Mouse (Mus musculus) MEL (cell line): Measurements from ENCODE around the gene OR5BS1P. TPM values are rescaled to one million over a fixed set of nuclear protein-coding genes. Genes with fewer than 3 reads are reported as not detected.
A peak's percentile ranks its signal among the peaks of the same experiment; 100 is the strongest.

ENCODE experiments used
- DNase-seq: peaks from one replicate; pipeline ENCODE4 v3.0.0; 2011; ENCODE audit warnings: low read depth, low spot score
- H3K27ac ChIP-seq: 2 replicates; pipeline ENCODE4 v1.5.1; 2012; ENCODE audit warnings: low read depth, mild to moderate bottlenecking, control low read depth, low read length, moderate library complexity; ENCODE audit not compliant: control insufficient read depth
- H3K27me3 ChIP-seq, 2 experiments: fragments of 150-350 bp in 1 of 2; sonication (generic) in 1 of 2; 2 replicates each; pipeline ENCODE4 v1.6.1; 2012; ENCODE audit warnings: low read length in 2 of 2, mild to moderate bottlenecking in 2 of 2, improper control_type of control experiment in 1 of 2, moderate library complexity in 1 of 2; ENCODE audit not compliant: insufficient read depth in 2 of 2, control insufficient read depth in 1 of 2
- H3K36me3 ChIP-seq, 2 experiments: 2 replicates each; pipeline ENCODE4 v1.6.1; 2012 to 2014; ENCODE audit warnings: low read length in 2 of 2, improper control_type of control experiment in 1 of 2, inconsistent platforms in 1 of 2, mild to moderate bottlenecking in 1 of 2; ENCODE audit not compliant: insufficient read depth in 2 of 2, control insufficient read depth in 1 of 2
- H3K4me1 ChIP-seq, 2 experiments: fragments of 150-350 bp in 1 of 2; sonication (generic) in 1 of 2; 2 replicates each; pipeline ENCODE4 v1.6.1; 2012; ENCODE audit warnings: low read length in 2 of 2, improper control_type of control experiment in 1 of 2, mild to moderate bottlenecking in 1 of 2; ENCODE audit not compliant: insufficient read depth in 2 of 2, control insufficient read depth in 1 of 2
- H3K4me3 ChIP-seq, 2 experiments: fragments of 150-350 bp in 1 of 2; sonication (generic) in 1 of 2; 2 replicates each; pipeline ENCODE4 v1.5.1; 2012; ENCODE audit warnings: low read depth in 2 of 2, low read length in 2 of 2, mild to moderate bottlenecking in 2 of 2, moderate library complexity in 2 of 2, control low read depth in 1 of 2, improper control_type of control experiment in 1 of 2; ENCODE audit not compliant: control insufficient read depth in 1 of 2, insufficient read depth in 1 of 2
- H3K79me2 ChIP-seq: 2 replicates; pipeline ENCODE4 v1.6.1; 2012; ENCODE audit warnings: mild to moderate bottlenecking, low read length, moderate library complexity; ENCODE audit not compliant: control insufficient read depth, poor library complexity, insufficient read depth
- H3K9ac ChIP-seq: 2 replicates; pipeline ENCODE4 v1.6.1; 2012; ENCODE audit warnings: low read depth, mild to moderate bottlenecking, control low read depth, low read length, moderate library complexity; ENCODE audit not compliant: control insufficient read depth, poor library complexity, severe bottlenecking
- H3K9me3 ChIP-seq: fragments of 150-350 bp; sonication (generic); replicated peaks from 2 replicates; pipeline ENCODE4 v1.6.1; 2012; ENCODE audit warnings: mild to moderate bottlenecking, low read length, improper control_type of control experiment, moderate library complexity; ENCODE audit not compliant: insufficient read depth
- BHLHE40 ChIP-seq: IDR thresholded peaks from 2 replicates; pipeline ENCODE4 v1.6.1; 2012; ENCODE audit warnings: low read depth, mild to moderate bottlenecking, inconsistent platforms, low read length, improper control_type of control experiment, borderline replicate concordance
- CHD1 ChIP-seq: IDR thresholded peaks from 2 replicates; pipeline ENCODE4 v1.6.1; 2012; ENCODE audit warnings: low read depth, mild to moderate bottlenecking, inconsistent platforms, low read length, improper control_type of control experiment
- CHD2 ChIP-seq: IDR thresholded peaks from 2 replicates; pipeline ENCODE4 v1.6.1; 2011; ENCODE audit warnings: low read length, improper control_type of control experiment
- CTCF ChIP-seq, 3 experiments: IDR thresholded peaks in 2 of 3; conservative IDR thresholded peaks in 1 of 3; 2 replicates each; pipeline ENCODE4 v1.5.1; 2011 to 2012; ENCODE audit warnings: low read length in 3 of 3, low read depth in 2 of 3, mild to moderate bottlenecking in 2 of 3, improper control_type of control experiment in 1 of 3, inconsistent platforms in 1 of 3, mixed read lengths in 1 of 3, moderate library complexity in 1 of 3; ENCODE audit not compliant: control insufficient read depth in 1 of 3, insufficient read depth in 1 of 3, poor library complexity in 1 of 3, severe bottlenecking in 1 of 3
- E2F4 ChIP-seq: IDR thresholded peaks from 2 replicates; pipeline ENCODE4 v1.6.1; 2011; ENCODE audit warnings: low read depth, low read length, improper control_type of control experiment, borderline replicate concordance
- ELF1 ChIP-seq: IDR thresholded peaks from 2 replicates; pipeline ENCODE4 v1.6.1; 2014; ENCODE audit warnings: low read depth, mild to moderate bottlenecking, inconsistent platforms, low read length, improper control_type of control experiment, moderate library complexity
- EP300 ChIP-seq, 2 experiments: IDR thresholded peaks; 2 replicates each; pipeline ENCODE4 v1.6.1; 2011; ENCODE audit warnings: improper control_type of control experiment in 2 of 2, low read length in 2 of 2, low read depth in 1 of 2, mild to moderate bottlenecking in 1 of 2
- ETS1 ChIP-seq: IDR thresholded peaks from 2 replicates; pipeline ENCODE4 v1.6.1; 2012; ENCODE audit warnings: low read depth, mild to moderate bottlenecking, inconsistent platforms, low read length, improper control_type of control experiment, moderate library complexity
- GABPA ChIP-seq: IDR thresholded peaks from 2 replicates; pipeline ENCODE4 v1.6.1; 2012; ENCODE audit warnings: low read depth, mild to moderate bottlenecking, inconsistent platforms, low read length, improper control_type of control experiment, moderate library complexity
- GATA1 ChIP-seq: IDR thresholded peaks from 2 replicates; pipeline ENCODE4 v1.6.1; 2011; ENCODE audit warnings: low read depth, low read length, improper control_type of control experiment
- HCFC1 ChIP-seq: IDR thresholded peaks from 2 replicates; pipeline ENCODE4 v1.6.1; 2012; ENCODE audit warnings: low read depth, mild to moderate bottlenecking, inconsistent platforms, low read length, improper control_type of control experiment, moderate library complexity
- JUND ChIP-seq: IDR thresholded peaks from 2 replicates; pipeline ENCODE4 v1.6.1; 2011; ENCODE audit warnings: low read depth, mild to moderate bottlenecking, improper control_type of control experiment, low read length
- KAT2A ChIP-seq: conservative IDR thresholded peaks from 2 replicates; pipeline ENCODE4 v1.6.1; 2012; ENCODE audit warnings: low read depth, low read length, improper control_type of control experiment, inconsistent platforms
- MAFK ChIP-seq: IDR thresholded peaks from 2 replicates; pipeline ENCODE4 v1.6.1; 2011; ENCODE audit warnings: low read depth, mild to moderate bottlenecking, low read length, improper control_type of control experiment, borderline replicate concordance
- MAX ChIP-seq: IDR thresholded peaks from 2 replicates; pipeline ENCODE4 v1.6.1; 2011; ENCODE audit warnings: low read length, improper control_type of control experiment
- MAZ ChIP-seq: IDR thresholded peaks from 2 replicates; pipeline ENCODE4 v1.6.1; 2012; ENCODE audit warnings: low read depth, mild to moderate bottlenecking, inconsistent platforms, low read length, improper control_type of control experiment
- MEF2A ChIP-seq: IDR thresholded peaks from 2 replicates; pipeline ENCODE4 v1.6.1; 2014; ENCODE audit warnings: low read depth, mild to moderate bottlenecking, inconsistent platforms, low read length, improper control_type of control experiment; ENCODE audit not compliant: poor library complexity, insufficient replicate concordance, severe bottlenecking; ENCODE audit errors: extremely low read depth
- MXI1 ChIP-seq: IDR thresholded peaks from 2 replicates; pipeline ENCODE4 v1.6.1; 2011; ENCODE audit warnings: mild to moderate bottlenecking, low read depth, low read length, improper control_type of control experiment
- MYB ChIP-seq: IDR thresholded peaks from 2 replicates; pipeline ENCODE4 v1.6.1; 2011; ENCODE audit warnings: mild to moderate bottlenecking, low read depth, low read length, improper control_type of control experiment
- MYC ChIP-seq: IDR thresholded peaks from 2 replicates; pipeline ENCODE4 v1.6.1; 2011; ENCODE audit warnings: low read depth, mild to moderate bottlenecking, low read length, improper control_type of control experiment, moderate library complexity
- NELFE ChIP-seq: IDR thresholded peaks from 2 replicates; pipeline ENCODE4 v1.6.1; 2011; ENCODE audit warnings: low read depth, low read length, improper control_type of control experiment
- NRF1 ChIP-seq: IDR thresholded peaks from 2 replicates; pipeline ENCODE4 v1.6.1; 2014; ENCODE audit warnings: low read depth, mild to moderate bottlenecking, inconsistent platforms, low read length, improper control_type of control experiment, moderate library complexity; ENCODE audit not compliant: poor library complexity, insufficient read depth, severe bottlenecking
- POLR2A ChIP-seq, 2 experiments: IDR thresholded peaks; 2 replicates each; pipeline ENCODE4 v1.6.1; 2011 to 2012; ENCODE audit warnings: low read length in 2 of 2, mild to moderate bottlenecking in 2 of 2, control low read depth in 1 of 2, improper control_type of control experiment in 1 of 2, low read depth in 1 of 2, moderate library complexity in 1 of 2; ENCODE audit not compliant: control insufficient read depth in 1 of 2, insufficient read depth in 1 of 2, poor library complexity in 1 of 2
- POLR2AphosphoS2 ChIP-seq: IDR thresholded peaks from 2 replicates; pipeline ENCODE4 v1.6.1; 2011; ENCODE audit warnings: low read length, improper control_type of control experiment
- POLR2AphosphoS5 ChIP-seq: IDR thresholded peaks from 2 replicates; pipeline ENCODE4 v1.6.1; 2012; ENCODE audit warnings: low read depth, borderline replicate concordance, mild to moderate bottlenecking, inconsistent platforms, low read length, moderate library complexity, mixed read lengths
- RAD21 ChIP-seq: IDR thresholded peaks from 2 replicates; pipeline ENCODE4 v1.6.1; 2011; ENCODE audit warnings: mild to moderate bottlenecking, low read depth, low read length, improper control_type of control experiment
- RCOR1 ChIP-seq: IDR thresholded peaks from 2 replicates; pipeline ENCODE4 v1.6.1; 2012; ENCODE audit warnings: low read depth, mild to moderate bottlenecking, inconsistent platforms, low read length, improper control_type of control experiment
- SIN3A ChIP-seq: IDR thresholded peaks from 2 replicates; pipeline ENCODE4 v1.6.1; 2012; ENCODE audit warnings: low read length, improper control_type of control experiment, inconsistent platforms
- SMC3 ChIP-seq: IDR thresholded peaks from 2 replicates; pipeline ENCODE4 v1.6.1; 2011; ENCODE audit warnings: low read depth, low read length, improper control_type of control experiment
- TAL1 ChIP-seq: IDR thresholded peaks from 2 replicates; pipeline ENCODE4 v1.6.1; 2012; ENCODE audit warnings: mild to moderate bottlenecking, inconsistent platforms, low read length, moderate library complexity, mixed read lengths
- TBP ChIP-seq: IDR thresholded peaks from 2 replicates; pipeline ENCODE4 v1.8.0; 2011; ENCODE audit warnings: low read depth, low read length, improper control_type of control experiment
- TCF12 ChIP-seq: IDR thresholded peaks from 2 replicates; pipeline ENCODE4 v1.6.1; 2014; ENCODE audit warnings: low read depth, mild to moderate bottlenecking, inconsistent platforms, low read length, improper control_type of control experiment, moderate library complexity
- UBTF ChIP-seq: IDR thresholded peaks from 2 replicates; pipeline ENCODE4 v1.6.1; 2012; ENCODE audit warnings: low read depth, mild to moderate bottlenecking, inconsistent platforms, low read length, improper control_type of control experiment, moderate library complexity, borderline replicate concordance; ENCODE audit not compliant: insufficient read depth
- USF1 ChIP-seq: IDR thresholded peaks from 2 replicates; pipeline ENCODE4 v1.6.1; 2014; ENCODE audit warnings: low read depth, mild to moderate bottlenecking, inconsistent platforms, low read length, improper control_type of control experiment, moderate library complexity
- USF2 ChIP-seq, 2 experiments: IDR thresholded peaks; 2 replicates each; pipeline ENCODE4 v1.6.1; 2011 to 2012; ENCODE audit warnings: improper control_type of control experiment in 2 of 2, low read length in 2 of 2, borderline replicate concordance in 1 of 2, inconsistent platforms in 1 of 2, low read depth in 1 of 2, mild to moderate bottlenecking in 1 of 2; ENCODE audit not compliant: insufficient read depth in 1 of 2
- ZC3H11A ChIP-seq: IDR thresholded peaks from 2 replicates; pipeline ENCODE4 v1.6.1; 2012; ENCODE audit warnings: low read depth, mild to moderate bottlenecking, inconsistent platforms, low read length, improper control_type of control experiment
- ZKSCAN1 ChIP-seq: IDR thresholded peaks from 2 replicates; pipeline ENCODE4 v1.6.1; 2012; ENCODE audit warnings: low read depth, mild to moderate bottlenecking, inconsistent platforms, low read length, improper control_type of control experiment, moderate library complexity
- ZNF384 ChIP-seq: IDR thresholded peaks from 2 replicates; pipeline ENCODE4 v1.6.1; 2012; ENCODE audit warnings: low read depth, mild to moderate bottlenecking, inconsistent platforms, low read length, improper control_type of control experiment
- polyA plus RNA-seq, 2 experiments: library from polyadenylated mRNA; stranded (reverse) in 1 of 2; unstranded in 1 of 2; fragments of >175 nt in 1 of 2; fragments of >200 nt in 1 of 2; gene quantifications; 2 replicates each; pipeline versions ENCODE4 v1.2.1 to v1.2.4; 2012; ENCODE audit warnings: low replicate concordance in 2 of 2, low read depth in 1 of 2; ENCODE audit not compliant: insufficient read length in 2 of 2, insufficient read depth in 1 of 2, missing spikeins in 1 of 2
- total RNA-seq: library from RNA; depleted of rRNA; stranded (reverse); fragments of 300-350 nt; gene quantifications from 2 replicates; pipeline ENCODE4 v1.2.3, GENCODE M21; 2012

OR5BS1P gene
- total and polyA plus RNA-seq, 3 experiments = 0.04 TPM; not detected in 2

- H3K27ac ChIP-seq = no peak overlapping the region
- peak; percentile 68 for DNase-seq
- H3K27me3 ChIP-seq = no peaks in the 10 kb centered on the region
- H3K9ac ChIP-seq = no peak overlapping the region
- peaks cover 12 to 30% of the 10 kb centered on the region in 2 experiments for H3K4me1 ChIP-seq
- H3K36me3 ChIP-seq = peaks cover 3 to 15% of the 10 kb centered on the region in 2 experiments; a peak in 2 of 4 replicates
- no peaks in the 10 kb centered on the region; the same call in 1 of the 2 replicates for H3K79me2 ChIP-seq
- H3K9me3 ChIP-seq = no peaks in the 10 kb centered on the region
- no peak overlapping the region for H3K4me3 ChIP-seq
- peak; percentile 41; the same call in 1 of the 2 replicates for TF ChIP-seq ETS1
- TF ChIP-seq GABPA = no peak
- no peak for TF ChIP-seq CHD1
- no peak for TF ChIP-seq HCFC1
- no peak for TF ChIP-seq TBP
- TF ChIP-seq RAD21 = no peak
- TF ChIP-seq EP300 (IDR thresholded peaks at IDR 0.05; ENCODE audit: low read depth in 1 of 2, low read length in 2 of 2) = peak in 1 of 2 experiments; percentile 32; a peak in 1 of 4 replicates
- TF ChIP-seq GATA1 = no peak
- peak; percentile 34; the same call in 1 of the 2 replicates for TF ChIP-seq RCOR1
- TF ChIP-seq POLR2AphosphoS5 = no peak
- no peak for TF ChIP-seq SIN3A
- TF ChIP-seq NELFE = no peak
- no peak for TF ChIP-seq POLR2A (IDR thresholded peaks at IDR 0.05; ENCODE audit: control insufficient read depth in 1 of 2, insufficient read depth in 1 of 2, low read depth in 1 of 2, low read length in 2 of 2, poor library complexity in 1 of 2)
- no peak for TF ChIP-seq CTCF (IDR thresholded peaks at IDR 0.05 in 2 of 3, conservative IDR thresholded peaks at IDR 0.05 in 1 of 3; ENCODE audit: control insufficient read depth in 1 of 3, insufficient read depth in 1 of 3, low read depth in 2 of 3, low read length in 3 of 3, poor library complexity in 1 of 3, severe bottlenecking in 1 of 3)
- no peak for TF ChIP-seq MEF2A
- TF ChIP-seq MYB = no peak
- no peak for TF ChIP-seq MAZ
- TF ChIP-seq POLR2AphosphoS2 = no peak
- no peak for TF ChIP-seq NRF1
- peak; percentile 89 for TF ChIP-seq USF1
- TF ChIP-seq MYC = no peak
- no peak for TF ChIP-seq JUND
- no peak for TF ChIP-seq ZNF384
- TF ChIP-seq MAX = peak; percentile 86
- TF ChIP-seq USF2 (IDR thresholded peaks at IDR 0.05; ENCODE audit: borderline replicate concordance in 1 of 2, insufficient read depth in 1 of 2, low read depth in 1 of 2, low read length in 2 of 2) = peak; percentile 16 to 64; a peak in 1 of 4 replicates
- no peak for TF ChIP-seq ZKSCAN1
- TF ChIP-seq KAT2A = no peak
- TF ChIP-seq ZC3H11A = no peak
- no peak for TF ChIP-seq SMC3
- TF ChIP-seq UBTF = no peak
- TF ChIP-seq ELF1 = no peak
- no peak for TF ChIP-seq CHD2
- no peak for TF ChIP-seq TAL1
- TF ChIP-seq TCF12 = no peak
- peak; percentile 67; the same call in 1 of the 2 replicates for TF ChIP-seq BHLHE40
- TF ChIP-seq E2F4 = no peak
- TF ChIP-seq MAFK = no peak
- peak; percentile 24; the same call in 1 of the 2 replicates for TF ChIP-seq MXI1
Measured at GRCm38 (mm10) chr15:98514146-98514545, 44.5 kb downstream of the OR5BS1P start.
